Mouse (Mus musculus): Measurements from ENCODE around the gene Itgb3bp.

Itgb3bp gene

DNA sequence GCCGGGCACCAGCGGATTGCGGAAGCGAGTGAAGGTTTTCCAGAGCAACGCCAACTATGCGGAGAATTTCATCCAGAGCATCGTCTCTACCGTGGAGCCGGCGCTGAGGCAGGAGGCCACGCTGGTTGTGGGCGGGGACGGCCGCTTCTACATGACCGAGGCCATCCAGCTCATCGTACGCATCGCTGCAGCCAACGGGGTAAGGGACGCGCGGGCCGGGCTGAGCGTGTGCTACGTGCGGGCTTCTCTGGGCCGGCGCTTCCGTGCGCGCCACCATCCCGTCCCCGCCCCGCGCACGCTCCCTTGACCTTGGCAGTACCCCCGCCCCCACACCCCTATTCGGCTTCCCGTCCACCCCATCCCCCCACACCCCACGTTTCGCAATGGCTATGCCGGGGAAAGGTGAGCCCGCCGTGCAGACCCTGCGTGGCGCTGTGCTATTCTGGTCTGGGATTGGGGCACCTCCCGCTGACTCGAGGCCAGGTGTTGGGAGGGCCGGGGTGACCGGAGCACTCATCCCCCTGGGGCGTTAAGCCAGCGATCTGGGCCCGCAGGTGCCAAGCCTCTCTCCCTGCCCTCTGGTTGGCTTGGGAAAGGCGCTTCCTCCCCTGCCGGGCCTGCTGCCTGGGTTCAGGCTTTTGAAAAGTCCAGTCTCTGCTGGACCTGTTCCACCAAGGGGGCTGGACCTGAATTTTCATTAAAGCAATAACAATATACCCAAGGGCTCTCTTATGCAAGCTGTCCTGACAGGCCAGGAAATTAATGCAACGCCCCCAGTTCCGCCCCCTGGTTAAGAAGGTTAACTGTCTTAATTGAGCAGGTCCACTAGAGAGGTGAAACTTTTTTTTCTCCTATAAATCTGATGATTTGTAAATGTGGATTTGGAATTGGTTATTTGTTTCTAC lies at the start of gene Itgb3bp:
Gene Itgb3bp, minus strand, starts transcription at position 201 of the 905 bp plus-strand sequence.
- DNase-seq (ENCODE audit: low read depth, low spot score) = peak; percentile 87

DNA sequence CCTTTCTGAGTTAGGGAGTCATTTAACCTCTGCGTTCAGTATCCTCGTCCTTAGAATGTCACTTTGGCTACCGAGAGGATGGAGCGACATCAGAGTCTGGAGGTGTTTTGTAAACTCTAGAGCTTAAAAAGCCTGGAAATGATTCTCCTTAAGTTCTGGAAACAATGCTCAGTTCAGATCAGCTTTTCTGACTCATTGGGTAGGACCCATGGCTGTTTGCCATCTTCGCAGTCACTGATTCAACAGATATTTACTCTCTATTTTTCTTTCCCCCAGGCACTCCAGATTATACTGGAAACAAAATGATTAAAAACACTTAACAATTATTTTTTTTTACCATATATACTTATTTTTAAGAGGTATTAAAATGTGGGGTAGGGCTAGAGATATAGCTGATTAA lies 49.7 kb upstream of the Itgb3bp start:
- DNase-seq (ENCODE audit: low read depth, low spot score) = peak; percentile 87

- DNase-seq (ENCODE audit: low read depth, low spot score) = no peak
Measured at GRCm38 (mm10) chr4:99974375-99974774, 44.8 kb upstream of the Itgb3bp start.

GRCm38 (mm10) chr4:99973931-99974330 lies 44.3 kb upstream of the Itgb3bp start:
- DNase-seq (ENCODE audit: low read depth, low spot score) = no peak

GRCm38 (mm10) chr4:99972886-99973285 lies 43.3 kb upstream of the Itgb3bp start:
- DNase-seq (ENCODE audit: low read depth, low spot score) = peak; percentile 40

DNA sequence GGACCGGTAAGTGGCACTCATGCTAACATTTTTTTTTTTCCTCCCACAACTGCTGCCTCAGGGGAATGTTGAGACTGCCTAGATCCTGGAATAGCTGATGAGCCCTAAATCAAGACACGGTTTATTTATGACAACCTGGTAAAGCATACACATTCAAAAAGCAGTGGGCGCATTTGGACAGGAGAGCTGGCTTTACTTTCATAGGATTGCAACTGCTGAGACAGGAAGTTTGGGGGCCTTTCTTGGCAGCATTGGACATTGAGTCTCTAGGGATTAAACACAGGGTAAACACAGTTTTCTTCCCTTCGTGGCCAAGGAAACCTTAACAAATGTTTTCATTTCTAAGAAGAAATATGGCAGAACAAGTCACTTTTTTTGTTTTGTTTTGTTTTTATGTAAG lies 40.5 kb upstream of the Itgb3bp start:
- peak; percentile 57 for DNase-seq (ENCODE audit: low read depth, low spot score)

GRCm38 (mm10) chr4:99969328-99969727 lies 39.7 kb upstream of the Itgb3bp start:
- DNase-seq (ENCODE audit: low read depth, low spot score) = no peak

GRCm38 (mm10) chr4:99966555-99966954 lies 36.9 kb upstream of the Itgb3bp start:
- DNase-seq (ENCODE audit: low read depth, low spot score) = no peak

- peak; percentile 56 for DNase-seq (ENCODE audit: low read depth, low spot score)
Measured at GRCm38 (mm10) chr4:99959308-99959707, 29.7 kb upstream of the Itgb3bp start.

DNA sequence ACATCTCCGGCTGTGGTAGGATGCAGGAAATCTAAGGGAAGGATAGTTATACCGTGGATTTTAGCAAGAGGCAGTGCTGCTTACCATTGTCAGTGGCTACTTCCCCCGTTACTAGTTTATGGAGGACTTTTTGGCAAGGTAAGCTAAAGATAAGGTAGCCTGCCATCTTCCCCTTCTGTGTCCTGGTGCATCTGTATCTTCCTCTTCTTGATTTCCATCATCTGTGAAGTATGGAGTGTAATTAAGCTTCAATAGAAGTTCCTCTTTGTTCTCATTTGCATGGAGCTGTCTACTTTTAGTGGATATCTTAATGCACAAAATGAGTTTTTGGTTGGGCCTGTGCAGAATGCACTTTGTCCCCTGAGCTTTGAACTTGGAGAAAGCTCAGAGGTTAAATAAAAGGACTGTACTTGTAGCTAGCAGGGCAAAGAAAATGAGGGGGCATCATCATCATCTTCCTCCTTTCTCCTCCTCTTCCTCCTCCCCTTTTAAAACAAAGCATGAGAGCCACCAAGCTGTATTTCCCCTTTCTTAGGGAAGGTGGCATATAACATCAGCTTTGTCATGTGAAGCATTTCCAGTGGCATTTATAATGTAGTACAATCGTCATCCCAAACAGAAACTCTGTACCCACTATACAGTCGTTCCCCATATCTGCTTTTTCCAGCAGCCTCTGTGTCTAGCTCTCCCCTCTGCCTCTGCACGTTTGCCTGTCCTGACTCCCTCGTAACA lies 28.6 kb upstream of the Itgb3bp start:
- no peak for DNase-seq (ENCODE audit: low read depth, low spot score)

DNA sequence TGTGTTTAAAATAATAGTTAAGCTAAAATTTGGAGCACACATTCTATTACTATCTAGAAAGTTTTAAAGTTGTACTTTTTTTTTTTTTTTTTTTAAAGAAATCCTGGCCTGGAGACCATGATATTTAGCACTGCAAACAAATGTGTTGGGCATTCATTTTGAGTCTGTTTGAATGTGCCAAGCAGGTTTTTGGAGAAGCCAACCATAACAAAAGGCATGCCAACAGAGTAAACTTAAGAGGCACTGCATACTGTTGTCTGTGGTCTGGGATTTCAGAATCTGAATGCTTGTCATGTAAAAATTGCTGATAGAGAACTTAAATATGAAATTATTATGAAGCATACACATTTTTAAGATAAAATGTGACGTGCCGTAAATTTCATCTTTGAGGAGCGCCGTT lies 27.6 kb upstream of the Itgb3bp start:
- peak; percentile 25 for DNase-seq (ENCODE audit: low read depth, low spot score)

- no peak for DNase-seq (ENCODE audit: low read depth, low spot score)
Measured at GRCm38 (mm10) chr4:99955396-99955795, 25.8 kb upstream of the Itgb3bp start.

DNA sequence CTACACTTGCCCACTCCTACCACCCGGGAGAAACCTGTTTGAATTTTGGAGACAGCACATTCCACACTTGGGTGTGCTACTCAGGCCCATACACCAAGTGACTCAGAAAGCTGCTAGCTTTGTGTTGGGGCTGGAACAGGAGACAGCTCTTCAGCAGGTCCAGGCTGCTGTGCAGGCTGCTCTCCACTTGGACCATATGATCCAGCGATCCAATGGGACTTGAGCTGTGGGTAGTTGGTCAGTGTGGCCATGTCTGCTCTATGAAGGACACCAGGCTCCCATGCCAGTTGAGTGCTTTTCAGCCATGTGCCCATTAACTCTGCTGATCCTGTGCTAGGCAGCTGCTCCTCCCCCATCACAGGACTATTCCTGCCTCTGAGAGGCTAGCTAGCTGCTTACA lies 24.3 kb upstream of the Itgb3bp start:
- peak; percentile 49 for DNase-seq (ENCODE audit: low read depth, low spot score)

GRCm38 (mm10) chr4:99947896-99948295 lies 18.3 kb upstream of the Itgb3bp start:
- DNase-seq (ENCODE audit: low read depth, low spot score) = no peak

DNA sequence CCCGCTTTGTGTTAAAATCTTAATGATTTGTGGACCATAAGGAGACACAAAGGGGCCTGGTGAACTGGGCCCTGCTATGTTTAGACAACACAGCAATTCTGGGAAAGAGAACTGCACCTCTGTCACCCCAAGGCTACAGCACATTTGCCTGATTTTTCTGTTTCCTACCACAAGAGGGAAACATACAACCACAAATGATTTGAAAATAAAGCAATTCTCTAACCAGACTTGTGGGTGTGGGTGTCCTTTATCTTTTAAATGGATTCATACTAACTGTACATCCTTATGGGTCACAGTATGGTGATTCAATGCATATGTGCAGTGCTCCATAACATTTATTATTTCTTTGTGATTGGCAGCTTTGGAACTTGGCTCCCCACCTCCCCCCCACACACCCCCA lies 17.6 kb upstream of the Itgb3bp start:
- DNase-seq (ENCODE audit: low read depth, low spot score) = peak; percentile 68

GRCm38 (mm10) chr4:99946516-99946915 lies 16.9 kb upstream of the Itgb3bp start:
- no peak for DNase-seq (ENCODE audit: low read depth, low spot score)

DNA sequence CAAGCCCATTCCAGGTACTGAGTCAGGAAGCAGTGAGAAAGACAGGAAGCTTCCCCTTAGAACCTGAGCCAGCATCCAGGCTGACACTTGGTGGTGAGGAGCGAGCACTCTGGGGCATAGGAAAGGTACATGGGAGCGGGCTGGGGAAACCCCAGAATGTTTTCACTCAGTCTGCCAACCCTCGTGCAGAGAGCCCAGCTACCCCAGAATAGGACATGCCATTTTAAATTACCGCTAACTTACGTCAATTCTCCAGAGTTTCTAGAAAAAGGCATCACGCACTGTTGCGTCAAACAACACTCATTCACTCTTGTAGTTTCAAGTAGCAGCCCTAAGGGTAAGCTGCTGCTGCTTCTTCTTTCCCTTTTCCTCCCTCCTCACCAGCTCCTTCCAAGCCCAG lies 15.4 kb upstream of the Itgb3bp start:
- no peak for DNase-seq (ENCODE audit: low read depth, low spot score)

DNA sequence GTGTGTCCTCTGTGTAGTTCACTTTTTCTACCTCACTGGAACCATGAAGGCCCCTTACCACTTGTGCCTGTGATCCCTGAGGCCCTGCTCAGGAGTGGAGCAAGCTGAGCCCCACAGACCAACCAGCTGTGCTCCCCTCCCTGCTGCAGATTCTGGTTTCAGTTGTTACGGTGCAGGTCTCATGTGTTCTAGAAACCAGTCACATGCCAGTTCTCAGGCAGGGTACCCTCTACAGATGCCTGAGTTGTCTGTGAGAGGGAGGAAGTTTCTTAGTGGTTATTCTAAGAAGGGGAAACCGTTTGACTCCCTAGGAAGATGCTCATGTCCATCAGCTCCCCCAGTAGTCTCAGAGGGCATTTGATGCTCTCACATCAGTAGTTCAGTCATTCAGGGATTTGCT lies 15.0 kb upstream of the Itgb3bp start:
- DNase-seq (ENCODE audit: low read depth, low spot score) = no peak

DNA sequence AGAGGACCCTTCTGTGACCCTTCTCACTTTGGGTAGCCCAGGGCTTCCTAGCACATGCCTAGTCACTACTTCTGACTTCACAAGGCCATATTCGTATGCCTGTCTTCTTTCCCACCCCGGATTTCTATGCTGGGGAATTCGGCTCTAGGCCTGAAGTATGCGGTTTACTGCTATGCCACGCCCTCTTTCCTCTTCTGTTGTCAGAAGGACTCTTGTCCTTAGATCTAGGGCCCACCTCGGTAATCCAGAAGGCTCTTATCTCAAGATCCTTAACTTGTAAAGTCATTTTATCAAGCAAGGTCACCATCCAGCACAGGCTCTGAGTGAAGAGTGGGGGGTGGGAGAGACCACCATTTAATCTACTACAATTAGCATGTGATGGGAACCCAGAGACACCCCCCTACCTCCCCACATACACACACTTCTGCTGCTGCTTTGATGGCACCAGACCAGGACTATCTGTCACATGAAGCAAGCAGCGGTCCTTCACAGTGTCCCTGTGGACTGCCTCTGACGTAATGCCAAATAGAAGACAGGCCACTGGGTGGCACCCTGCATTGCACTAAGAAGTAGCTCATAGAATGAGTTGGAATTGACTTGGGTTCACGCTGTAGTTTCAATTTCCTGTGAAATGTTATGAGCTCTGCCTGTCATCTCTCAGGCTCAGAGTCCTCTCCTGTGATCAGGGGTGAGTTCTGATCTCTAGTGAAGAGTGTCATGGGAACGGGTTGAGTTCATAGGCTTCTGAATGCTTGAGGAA lies 12.2 kb upstream of the Itgb3bp start:
- DNase-seq (ENCODE audit: low read depth, low spot score) = no peak

DNA sequence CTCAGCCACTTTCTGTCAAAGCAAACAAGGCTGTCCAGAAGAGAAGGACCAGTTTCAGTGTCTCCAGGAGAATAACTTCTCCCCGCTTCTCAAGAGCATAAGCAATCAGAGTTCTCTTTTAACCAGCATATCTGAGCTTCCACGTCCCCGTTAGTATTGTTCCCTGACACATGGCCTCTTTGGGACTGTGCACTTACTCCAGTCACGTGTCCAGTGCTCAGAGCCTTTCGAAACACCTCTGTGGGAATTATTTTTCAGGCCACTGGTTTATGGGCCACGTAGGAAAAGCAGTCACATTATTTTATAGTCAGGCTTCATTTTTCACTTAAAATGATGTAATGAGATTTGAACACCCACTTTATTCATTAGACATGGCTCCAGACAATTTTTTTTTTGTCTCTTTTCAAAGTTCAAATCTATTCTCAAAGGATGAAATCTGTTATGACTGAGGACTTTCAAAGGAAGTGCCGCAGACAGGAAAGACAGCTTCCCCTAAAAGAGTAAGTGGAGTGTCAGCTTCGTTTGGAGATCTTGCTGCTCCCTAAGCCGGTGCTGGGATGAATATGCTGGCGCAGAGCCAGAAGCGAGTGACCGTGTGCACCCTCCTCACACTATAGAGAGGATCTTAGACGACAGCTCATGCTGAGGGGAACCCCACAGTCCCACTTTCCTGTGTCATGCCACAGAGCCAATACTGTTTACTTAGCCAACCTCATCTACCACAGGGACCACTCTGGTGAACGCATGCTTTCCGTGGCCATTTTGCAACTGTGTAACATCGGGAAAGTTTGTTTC lies 10.3 kb upstream of the Itgb3bp start:
- DNase-seq (ENCODE audit: low read depth, low spot score) = no peak

DNA sequence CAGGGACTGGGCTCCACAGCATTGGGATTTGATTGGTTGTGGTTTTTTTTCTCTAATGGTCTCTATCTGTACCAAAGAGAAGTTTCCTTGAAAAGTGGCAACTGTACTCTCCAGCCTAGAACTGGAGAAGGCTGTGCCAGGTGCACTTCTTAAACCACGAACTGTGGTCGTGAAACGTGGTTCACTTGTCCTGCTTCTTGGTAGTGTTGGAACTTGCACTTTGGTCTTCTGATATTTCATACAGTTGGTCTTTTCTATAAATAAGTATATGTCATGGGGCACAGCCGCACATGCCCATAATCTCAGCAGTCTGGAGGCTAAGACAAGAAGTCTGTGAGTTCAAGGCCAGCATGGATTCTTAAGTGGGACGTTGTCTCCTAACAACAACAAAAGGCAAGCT lies 6.7 kb upstream of the Itgb3bp start:
- no peak for DNase-seq (ENCODE audit: low read depth, low spot score)
